Mouse (Mus musculus) hindbrain, embryonic 10.5 days (tissue): Measurements from ENCODE around the gene Wdr20. TPM values are rescaled to one million over a fixed set of nuclear protein-coding genes. Genes with fewer than 3 reads are reported as not detected.
A peak's percentile ranks its signal among the peaks of the same experiment; 100 is the strongest.
"Not testable (repeated sequence)": the region's sequence is repeated elsewhere in the genome, so short reads cannot be mapped to it uniquely, and the experiment has no call there.

Experiments
- DNase-seq: peaks from one replicate; pipeline ENCODE4 v3.0.0-alpha.2; 2017; ENCODE audit warnings: low spot score
- H3K27ac ChIP-seq: fragments of 300-500 bp; sonication (generic); 2 replicates; pipeline ENCODE4 v1.5.1; 2016; ENCODE audit warnings: mild to moderate bottlenecking, moderate library complexity
- H3K27me3 ChIP-seq: fragments of 300-500 bp; sonication (generic); 2 replicates; pipeline ENCODE4 v1.6.1; 2016; ENCODE audit warnings: mild to moderate bottlenecking; ENCODE audit not compliant: poor library complexity, insufficient read depth, severe bottlenecking
- H3K36me3 ChIP-seq: fragments of 300-500 bp; sonication (generic); 2 replicates; pipeline ENCODE4 v1.6.1; 2016; ENCODE audit warnings: mild to moderate bottlenecking, moderate library complexity
- H3K4me1 ChIP-seq: fragments of 300-500 bp; sonication (generic); replicated peaks from 2 replicates; pipeline ENCODE4 v1.6.1; 2016; ENCODE audit warnings: mild to moderate bottlenecking
- H3K4me3 ChIP-seq: fragments of 300-500 bp; sonication (generic); 2 replicates; pipeline ENCODE4 v1.5.1; 2016; ENCODE audit warnings: mild to moderate bottlenecking, moderate library complexity
- H3K9me3 ChIP-seq: fragments of 300-500 bp; sonication (generic); 2 replicates; pipeline ENCODE4 v1.6.1; 2016; ENCODE audit warnings: mild to moderate bottlenecking, moderate library complexity
- WGBS: fragments of 180-500 bp; shearing (Covaris S2); methylation state at CpG from one replicate; pipeline ENCODE4 v1.1.7; 2016; 5-methylcytosine and 5-hydroxymethylcytosine counted together
- polyA plus RNA-seq: library from polyadenylated mRNA; unstranded; fragments of >200 nt; fragmentation: Nextera tagmentation; extraction: Ambion mirVana; gene quantifications from 2 replicates; pipeline ENCODE4 v1.2.1, GENCODE M21; 2016

Wdr20 gene
- polyA plus RNA-seq: 23.3 and 24.4 TPM in 2 replicates

GRCm38 (mm10) chr12:110737170-110738157, at the start of gene Wdr20:
Gene Wdr20 (plus strand): TSS chr12:110737944.
- Histone ChIP-seq H3K9me3 (no peaks in the 10 kb centered on the region), H3K4me3 (peak within 1 kb of the TSS; percentile 100), H3K27me3 (peaks cover 26% of the 10 kb centered on the region), H3K4me1 (peaks cover 23% of the 10 kb centered on the region), H3K36me3 (peaks cover 2% of the 10 kb centered on the region; the same call in 1 of the 2 replicates), H3K27ac (peak within 1 kb of the TSS; percentile 94)
- peak; percentile 99 for DNase-seq
- WGBS: 1% methylated on average over 68 of the region's 69 CpGs

GRCm38 (mm10) chr12:110688921-110689320, 48.8 kb upstream of the Wdr20 start:
- WGBS: 91% methylated on average over 3 of the region's 3 CpGs

GRCm38 (mm10) chr12:110689919-110690643, 47.7 kb upstream of the Wdr20 start:
- Histone ChIP-seq H3K27ac (no peak overlapping the region), H3K4me1 (peaks cover 13% of the 10 kb centered on the region), H3K27me3 (no peaks in the 10 kb centered on the region), H3K9me3 (no peaks in the 10 kb centered on the region), H3K36me3 (peaks cover 93% of the 10 kb centered on the region), H3K4me3 (no peak overlapping the region)
- no peak for DNase-seq
- WGBS: 92% methylated on average over 6 of the region's 6 CpGs

More at GRCm38 (mm10) chr12:110688921-110689320, 48.8 kb upstream of the Wdr20 start:
- not testable (repeated sequence) for H3K4me3 ChIP-seq, H3K27ac ChIP-seq, DNase-seq, H3K27me3 ChIP-seq, H3K9me3 ChIP-seq, H3K4me1 ChIP-seq
- H3K36me3 ChIP-seq: peaks cover 87% of the 10 kb centered on the region

- H3K36me3 ChIP-seq: peaks cover 63% of the 10 kb centered on the region
Measured at GRCm38 (mm10) chr12:110693378-110693777, 44.4 kb upstream of the Wdr20 start.

GRCm38 (mm10) chr12:110695676-110696171, 42.0 kb upstream of the Wdr20 start:
- peak overlapping the region; percentile 93 for H3K4me3 ChIP-seq
- H3K4me1 ChIP-seq: peaks cover 36% of the 10 kb centered on the region
- peaks cover 39% of the 10 kb centered on the region for H3K36me3 ChIP-seq
- peak overlapping the region; percentile 100 for H3K27ac ChIP-seq
- under 1% methylated on average over 55 of the region's 55 CpGs for WGBS
- no peaks in the 10 kb centered on the region for H3K27me3 ChIP-seq
- no peaks in the 10 kb centered on the region for H3K9me3 ChIP-seq
- peak; percentile 70 for DNase-seq

More at GRCm38 (mm10) chr12:110693378-110693777, 44.4 kb upstream of the Wdr20 start:
- H3K9me3 ChIP-seq, H3K27me3 ChIP-seq, H3K27ac ChIP-seq, DNase-seq, H3K4me3 ChIP-seq: not testable (repeated sequence)
- H3K4me1 ChIP-seq: peaks cover 25% of the 10 kb centered on the region
- 88% methylated on average over 5 of the region's 5 CpGs for WGBS

- under 1% methylated on average over 89 of the region's 89 CpGs for WGBS
- H3K4me1 ChIP-seq: peaks cover 42% of the 10 kb centered on the region
Measured at GRCm38 (mm10) chr12:110696173-110696974, 41.4 kb upstream of the Wdr20 start.

GRCm38 (mm10) chr12:110696975-110697400, 40.8 kb upstream of the Wdr20 start:
- H3K27me3 ChIP-seq: no peaks in the 10 kb centered on the region
- peak overlapping the region; percentile 93 for H3K4me3 ChIP-seq
- no peak for DNase-seq
- 59% methylated on average over 9 of the region's 9 CpGs for whole genome bisulfite sequencing
- H3K27ac ChIP-seq: peak overlapping the region; percentile 100
- peaks cover 48% of the 10 kb centered on the region for H3K4me1 ChIP-seq
- peaks cover 31% of the 10 kb centered on the region for H3K36me3 ChIP-seq
- H3K9me3 ChIP-seq: no peaks in the 10 kb centered on the region

More at GRCm38 (mm10) chr12:110696173-110696974, 41.4 kb upstream of the Wdr20 start:
- Histone ChIP-seq H3K9me3 (no peaks in the 10 kb centered on the region), H3K36me3 (peaks cover 37% of the 10 kb centered on the region), H3K27me3 (no peaks in the 10 kb centered on the region), H3K27ac (peak overlapping the region; percentile 100), H3K4me3 (peak overlapping the region; percentile 93)
- DNase-seq: peak; percentile 98

GRCm38 (mm10) chr12:110697457-110697856, 40.3 kb upstream of the Wdr20 start:
- WGBS: 82% methylated on average over 5 of the region's 5 CpGs
- peaks cover 53% of the 10 kb centered on the region for H3K4me1 ChIP-seq

GRCm38 (mm10) chr12:110698080-110698479, 39.7 kb upstream of the Wdr20 start:
- Histone ChIP-seq H3K4me1 (peaks cover 52% of the 10 kb centered on the region), H3K36me3 (peaks cover 21% of the 10 kb centered on the region)
- DNase-seq: no peak

More at GRCm38 (mm10) chr12:110697457-110697856, 40.3 kb upstream of the Wdr20 start:
- H3K9me3 ChIP-seq: no peaks in the 10 kb centered on the region
- DNase-seq: no peak
- no peaks in the 10 kb centered on the region for H3K27me3 ChIP-seq
- peak overlapping the region; percentile 93; the same call in 1 of the 2 replicates for H3K4me3 ChIP-seq
- H3K27ac ChIP-seq: peak overlapping the region; percentile 100
- H3K36me3 ChIP-seq: peaks cover 27% of the 10 kb centered on the region

GRCm38 (mm10) chr12:110698523-110699170, 39.1 kb upstream of the Wdr20 start:
- Histone ChIP-seq H3K9me3 (no peaks in the 10 kb centered on the region), H3K36me3 (peaks cover 15% of the 10 kb centered on the region), H3K4me3 (0 out of 2 replicates have a peak overlapping the region, but pooled peaks have one; percentile 3), H3K4me1 (peaks cover 52% of the 10 kb centered on the region), H3K27me3 (no peaks in the 10 kb centered on the region), H3K27ac (peak overlapping the region; percentile 64)
- 44% methylated on average over 15 of the region's 15 CpGs for WGBS
- DNase-seq: no peak

More at GRCm38 (mm10) chr12:110698080-110698479, 39.7 kb upstream of the Wdr20 start:
- Histone ChIP-seq H3K27ac (peak overlapping the region; percentile 35; the same call in 1 of the 2 replicates), H3K27me3 (no peaks in the 10 kb centered on the region), H3K4me3 (no peak overlapping the region), H3K9me3 (no peaks in the 10 kb centered on the region)
- 88% methylated on average over 1 of the region's 1 CpGs for WGBS

- H3K36me3 ChIP-seq: peaks cover 11% of the 10 kb centered on the region
- no peak for DNase-seq
- WGBS: 53% methylated on average over 2 of the region's 2 CpGs
- 0 out of 2 replicates have a peak overlapping the region, but pooled peaks have one; percentile 3 for H3K4me3 ChIP-seq
- H3K27ac ChIP-seq: peak overlapping the region; percentile 64
- H3K9me3 ChIP-seq: no peaks in the 10 kb centered on the region
- H3K4me1 ChIP-seq: peaks cover 52% of the 10 kb centered on the region
- H3K27me3 ChIP-seq: no peaks in the 10 kb centered on the region
Measured at GRCm38 (mm10) chr12:110699171-110699547, 38.6 kb upstream of the Wdr20 start.
